11 mouse cellular contexts compared by ENCODE assay signal in the genomic region with DNA sequence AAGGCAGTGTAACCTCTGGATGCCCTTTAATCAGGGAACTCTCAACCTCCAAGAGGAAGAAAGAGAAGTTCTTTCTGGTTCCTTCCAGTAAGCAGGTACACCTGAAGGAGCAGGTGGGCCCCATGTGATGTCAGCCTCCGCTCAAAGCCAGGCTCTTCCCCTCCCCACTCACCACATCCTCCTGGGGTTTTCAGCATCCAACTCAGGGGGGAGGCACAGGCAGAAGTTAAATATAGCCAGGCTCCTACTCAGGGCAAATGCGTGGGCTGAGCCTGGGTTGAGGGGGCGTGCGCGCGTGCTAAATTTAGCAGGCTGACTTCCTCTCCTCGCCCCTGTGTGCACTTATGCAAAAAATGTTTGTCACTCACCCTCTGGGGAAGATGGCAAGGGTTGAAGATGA.
A peak's percentile ranks its signal among the peaks of the same experiment; 100 is the strongest.
DNase-seq lines count a peak whose midpoint lies in the region; ATAC-seq lines count a peak whose summit lies in the region.
"Had no signal": no experiment of that assay in that cellular context is flagged by ENCODE, and none has a peak within 500 bp of the region (broad histone marks: within the 10 kb centered on the region; RNA-seq: fewer than 3 reads in every experiment).

No protein-coding gene starts in this region.

- H3K27ac ChIP-seq in intestine, embryonic 16.5 days (ENCODE audit: low read length): no peak overlapping the region
- H3K27ac ChIP-seq: embryonic facial prominence, embryonic 15.5 days; limb, embryonic 15.5 days had no signal

- intact Hi-C loops in gastrocnemius, postnatal 14 days (cut with DNase I; ENCODE audit: low total_unique reads): loop anchor here (5.0 kb wide), 1 partner anchor 78 kb away; no protein-coding TSS in a partner anchor

- no peaks in the 10 kb centered on the region for H3K4me1 ChIP-seq in intestine, embryonic 16.5 days (ENCODE audit: control insufficient read depth, insufficient read depth, low read length)

- DNase-seq in kidney, postnatal 4 days: peak; percentile 34 to 55
- DNase-seq in kidney, adult 9 months: no peak
- DNase-seq in lung, postnatal 4 days: peak; percentile 45 to 54
- DNase-seq in thymus, postnatal 14 days: peak; percentile 91
- no peak for DNase-seq in gastrocnemius, postnatal 14 days

- H3K4me3 ChIP-seq in intestine, embryonic 16.5 days (ENCODE audit: low read length): no peak overlapping the region
- H3K4me3 ChIP-seq: embryonic facial prominence, embryonic 15.5 days; limb, embryonic 15.5 days; myocyte had no signal

- no peak overlapping the region for H3K4me2 ChIP-seq in intestine, embryonic 16.5 days (ENCODE audit: low read depth, low read length)
- H3K4me2 ChIP-seq: embryonic facial prominence, embryonic 15.5 days; limb, embryonic 15.5 days had no signal

- ATAC-seq in erythroblast, adult 5-6 weeks (replicated peaks; ENCODE audit: low FRiP score, poor library complexity, severe bottlenecking): 0 out of 2 replicates have a peak, but pooled peaks have one; percentile 39
- ATAC-seq in intestine, embryonic 16.5 days: no peak
- ATAC-seq in erythroid progenitor cell, adult 5-6 weeks (replicated peaks; ENCODE audit: low FRiP score, poor library complexity, severe bottlenecking): no peak

- no peak overlapping the region for H3K9ac ChIP-seq in intestine, embryonic 16.5 days (ENCODE audit: low read depth, low read length)
- H3K9ac ChIP-seq: embryonic facial prominence, embryonic 15.5 days; limb, embryonic 15.5 days had no signal

- H3K9me3 ChIP-seq in intestine, embryonic 16.5 days (ENCODE audit: control insufficient read depth, low read length): no peaks in the 10 kb centered on the region
- H3K9me3 ChIP-seq: embryonic facial prominence, embryonic 15.5 days; limb, embryonic 15.5 days had no signal

- WGBS in intestine, embryonic 16.5 days: 52% methylated on average over 7 of the region's 7 CpGs

- no peaks in the 10 kb centered on the region for H3K27me3 ChIP-seq in intestine, embryonic 16.5 days (replicated peaks; ENCODE audit: control insufficient read depth, insufficient read depth, low read length)
- H3K27me3 ChIP-seq: embryonic facial prominence, embryonic 15.5 days; limb, embryonic 15.5 days had no signal

- no peaks in the 10 kb centered on the region for H3K36me3 ChIP-seq in intestine, embryonic 16.5 days (ENCODE audit: control insufficient read depth, insufficient read depth, low read length)
- H3K36me3 ChIP-seq: embryonic facial prominence, embryonic 15.5 days; limb, embryonic 15.5 days had no signal

Comparison
In these comparisons a context has a peak if more than half of its experiments do, and no peak if none do; other contexts are left out.
1. DNase-seq: peak in kidney, postnatal 4 days (2 of 2), lung, postnatal 4 days (2 of 2) and thymus, postnatal 14 days (single experiment); none in kidney, adult 9 months (single experiment) and gastrocnemius, postnatal 14 days (single experiment).